Mouse (Mus musculus): ENCODE measurements around the gene Celf2. TPM values are rescaled to one million over a fixed set of nuclear protein-coding genes. Genes with fewer than 3 reads are reported as not detected.
"Not testable (repeated sequence)": the region's sequence is repeated elsewhere in the genome, so short reads cannot be mapped to it uniquely, and the experiment has no call there.

The Celf2 gene
- total RNA-seq (2021), result 100 to 1,000 TPM; 489 to 533 TPM
- long read RNA-seq, experiment 1, full-length matches to known transcripts, result 3 of 84 reads
- long read RNA-seq, experiment 1, partial matches to known transcripts, result 30 of 84 reads
- long read RNA-seq, experiment 1, other reads (novel, unspliced or antisense), result 51 of 84 reads
- long read RNA-seq, experiment 2, full-length matches to known transcripts, result 7 of 123 reads
- long read RNA-seq, experiment 2, partial matches to known transcripts, result 21 of 123 reads
- long read RNA-seq, experiment 2, other reads (novel, unspliced or antisense), result 95 of 123 reads

- not testable (repeated sequence) for DNase-seq (ENCODE audit: low spot score in 2 of 2)
Measured at GRCm38 (mm10) chr2:7509463-7509862, at the start of gene Celf2. Gene Celf2, minus strand, starts transcription at chr2:7509563.

- no peak for DNase-seq (ENCODE audit: low spot score in 2 of 2)
Measured at GRCm38 (mm10) chr2:7555144-7555892, 46.0 kb upstream of the Celf2 start.

DNA sequence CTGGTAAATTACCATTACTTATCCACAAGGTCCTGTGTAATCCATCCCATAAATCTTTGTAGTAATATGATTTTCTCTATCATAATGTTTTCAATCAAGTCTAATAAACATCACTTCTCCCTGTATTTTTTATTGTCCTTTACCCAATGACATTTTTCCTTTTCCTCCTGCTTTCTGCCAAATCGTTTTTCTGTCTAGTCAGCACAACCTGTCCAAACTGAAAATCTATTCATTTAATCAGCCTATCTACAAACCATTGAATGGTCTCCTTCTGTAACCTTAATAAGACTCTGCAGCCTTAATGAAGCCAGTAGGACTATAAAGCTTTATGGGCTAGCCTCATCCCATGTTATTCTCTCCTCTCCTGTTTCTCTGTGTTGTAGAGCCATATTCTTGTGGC is 45.2 kb upstream of the Celf2 start:
- no peak for DNase-seq (ENCODE audit: low spot score in 2 of 2)

DNA sequence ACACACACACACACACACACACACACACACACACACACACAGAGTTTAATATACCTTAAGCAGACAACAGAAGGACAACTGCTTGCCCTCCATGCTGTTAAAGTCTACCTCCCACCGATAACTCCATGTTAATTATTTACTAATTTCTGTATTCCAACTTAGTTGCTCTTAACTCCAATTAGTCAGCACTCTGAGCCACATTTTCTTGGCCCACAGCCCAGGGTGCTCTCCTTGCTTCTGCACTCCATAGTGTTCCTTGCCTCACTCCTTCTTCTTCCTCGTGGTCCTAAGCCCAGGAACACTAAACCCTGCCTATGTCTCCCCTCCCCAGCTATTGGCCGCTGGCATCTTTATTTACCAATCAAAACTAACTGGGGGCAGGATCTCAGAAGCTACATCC is 43.5 kb upstream of the Celf2 start:
- DNase-seq (ENCODE audit: low spot score in 2 of 2), result no peak

GRCm38 (mm10) chr2:7548886-7549285 is 39.5 kb upstream of the Celf2 start:
- no peak for DNase-seq (ENCODE audit: low spot score in 2 of 2)

- DNase-seq (ENCODE audit: low spot score in 2 of 2), result no peak
Measured at GRCm38 (mm10) chr2:7534615-7535204, 25.3 kb upstream of the Celf2 start.

DNA sequence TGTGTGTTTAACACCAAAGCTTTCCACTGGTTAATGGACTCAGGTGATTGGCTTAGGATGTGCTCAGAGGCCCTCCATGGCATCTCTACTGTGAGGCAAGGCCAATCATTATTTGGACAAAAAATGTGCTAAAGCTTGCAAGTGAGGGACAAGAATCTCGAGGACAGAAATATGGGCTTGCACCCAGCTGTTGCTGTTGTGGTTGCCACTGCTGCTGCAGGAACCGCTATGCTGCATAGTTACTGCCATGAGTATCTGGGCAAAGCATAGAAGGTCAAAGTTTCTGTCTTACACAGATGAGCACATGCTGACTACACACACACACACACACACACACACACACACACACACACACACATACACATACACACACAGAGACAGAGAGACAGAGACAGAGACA is 24.8 kb upstream of the Celf2 start:
- DNase-seq (ENCODE audit: low spot score in 2 of 2), result no peak

DNA sequence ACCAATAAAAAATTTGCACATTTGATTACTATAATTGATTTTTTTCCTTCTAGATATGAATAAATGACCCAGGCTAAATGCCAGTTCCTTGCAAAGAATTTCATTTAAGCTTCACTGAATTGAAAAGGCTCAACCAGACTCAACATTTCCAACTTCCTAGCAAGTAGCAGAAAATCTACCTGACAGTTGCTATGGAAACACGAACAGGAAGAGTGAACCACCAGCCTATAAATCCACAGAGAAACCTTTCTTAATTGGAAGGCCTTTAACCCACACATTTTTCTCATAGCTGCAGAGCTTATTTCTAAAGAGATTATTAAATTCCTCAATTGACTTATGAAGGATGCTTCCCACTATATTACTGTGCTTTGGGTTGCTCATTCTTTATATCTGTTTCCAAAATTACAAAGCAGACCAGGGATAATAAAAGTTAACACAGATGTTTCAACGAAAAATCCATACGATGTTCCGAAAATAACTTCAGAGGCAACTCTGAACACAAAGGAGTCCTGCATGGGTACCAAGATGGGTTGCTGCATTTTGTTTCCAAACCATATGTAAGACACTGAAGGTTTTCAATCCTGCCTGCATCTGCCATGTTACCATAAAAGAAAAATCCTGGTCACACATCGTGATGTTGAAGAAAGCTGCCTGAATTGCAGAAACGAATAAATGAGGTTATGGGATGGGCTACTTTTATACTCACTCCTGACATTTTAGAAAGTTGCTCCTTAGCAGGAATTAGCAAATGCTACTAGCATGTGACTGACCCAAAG is 22.0 kb upstream of the Celf2 start:
- DNase-seq (ENCODE audit: low spot score in 2 of 2), result no peak

GRCm38 (mm10) chr2:7530461-7531184 is 21.3 kb upstream of the Celf2 start:
- no peak for DNase-seq (ENCODE audit: low spot score in 2 of 2)

DNA sequence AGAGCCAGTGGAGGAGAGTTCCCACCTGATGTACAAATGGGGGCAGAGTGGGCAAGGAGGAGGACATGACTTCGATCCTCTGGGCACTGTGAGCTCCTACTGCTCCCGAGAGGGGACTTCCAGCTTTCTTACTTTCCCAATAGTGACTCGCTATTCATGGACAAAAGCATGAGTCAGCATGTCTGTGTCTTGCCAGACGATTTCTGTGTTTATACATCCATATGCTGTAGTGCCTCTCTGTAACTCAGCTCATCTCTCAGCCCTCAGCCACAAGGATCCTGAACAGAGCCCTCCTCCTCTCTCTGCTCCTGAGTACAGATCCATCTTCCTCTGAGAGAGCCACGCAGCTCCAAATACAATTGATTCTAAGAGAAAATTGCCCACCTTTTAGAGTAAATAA is 20.3 kb upstream of the Celf2 start:
- DNase-seq (ENCODE audit: low spot score in 2 of 2), result no peak

DNA sequence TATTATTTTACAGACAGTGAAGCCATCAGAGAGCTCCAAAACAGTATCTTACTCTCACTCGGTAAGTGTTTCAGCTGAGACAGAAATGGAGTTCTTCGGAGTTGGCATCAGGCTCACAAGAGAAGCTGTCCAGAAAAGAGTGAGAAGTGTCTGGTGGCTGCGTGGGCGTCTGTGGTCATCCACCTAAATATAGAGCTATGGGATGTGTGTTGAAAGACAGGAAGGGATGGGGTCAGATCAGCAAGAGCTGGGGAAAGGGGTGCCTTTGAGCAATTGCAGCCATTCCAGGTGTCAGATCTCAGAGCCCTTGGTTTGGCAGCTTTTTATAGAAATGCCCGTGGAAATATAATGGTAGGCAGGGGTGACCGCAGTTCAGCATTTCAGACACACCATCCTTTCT is 17.3 kb upstream of the Celf2 start:
- no peak for DNase-seq (ENCODE audit: low spot score in 2 of 2)

- no peak for DNase-seq (ENCODE audit: low spot score in 2 of 2)
Measured at GRCm38 (mm10) chr2:7519473-7519872, 10.1 kb upstream of the Celf2 start.

GRCm38 (mm10) chr2:7493420-7493819 is 15.9 kb downstream of the Celf2 start:
- DNase-seq (ENCODE audit: low spot score in 2 of 2), result no peak

DNA sequence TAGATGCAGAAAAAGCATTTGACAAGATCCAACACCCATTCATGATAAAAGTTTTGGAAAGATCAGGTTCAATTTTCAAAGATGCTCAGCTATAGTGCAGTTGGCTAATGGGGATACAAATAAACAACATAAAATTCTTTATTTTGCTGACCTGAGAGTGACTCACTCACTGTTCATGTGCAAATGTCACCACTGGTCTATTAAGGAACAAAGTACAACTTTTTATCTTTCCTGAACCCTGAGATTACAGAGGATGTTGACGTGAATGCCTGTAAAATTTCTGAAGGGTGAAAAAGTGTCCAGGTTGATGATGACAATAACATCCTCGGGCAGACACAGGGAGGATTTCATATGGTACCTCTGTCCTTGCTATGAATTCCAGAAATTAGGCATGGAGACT is 24.4 kb downstream of the Celf2 start:
- no peak for DNase-seq (ENCODE audit: low spot score in 2 of 2)

DNA sequence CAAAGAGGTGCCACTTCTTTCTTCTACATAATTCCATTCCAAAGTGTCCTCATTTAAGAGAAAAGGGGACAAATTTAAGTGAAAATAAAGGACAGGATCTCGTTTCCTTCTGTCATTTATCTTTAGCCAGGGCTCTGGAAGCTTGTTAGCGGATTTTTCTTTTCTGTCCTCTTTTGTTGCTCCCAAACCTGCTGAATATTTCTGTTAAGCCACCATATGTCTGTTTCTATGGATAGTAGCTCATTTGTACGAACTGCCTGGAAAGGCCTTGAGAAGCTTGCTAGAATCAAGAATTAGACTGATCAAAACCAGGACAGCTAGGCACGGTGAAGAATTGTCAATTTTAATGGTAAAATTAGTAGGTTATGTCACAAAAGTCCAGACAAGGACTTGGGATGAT is 27.3 kb downstream of the Celf2 start:
- DNase-seq (ENCODE audit: low spot score in 2 of 2), result no peak

DNA sequence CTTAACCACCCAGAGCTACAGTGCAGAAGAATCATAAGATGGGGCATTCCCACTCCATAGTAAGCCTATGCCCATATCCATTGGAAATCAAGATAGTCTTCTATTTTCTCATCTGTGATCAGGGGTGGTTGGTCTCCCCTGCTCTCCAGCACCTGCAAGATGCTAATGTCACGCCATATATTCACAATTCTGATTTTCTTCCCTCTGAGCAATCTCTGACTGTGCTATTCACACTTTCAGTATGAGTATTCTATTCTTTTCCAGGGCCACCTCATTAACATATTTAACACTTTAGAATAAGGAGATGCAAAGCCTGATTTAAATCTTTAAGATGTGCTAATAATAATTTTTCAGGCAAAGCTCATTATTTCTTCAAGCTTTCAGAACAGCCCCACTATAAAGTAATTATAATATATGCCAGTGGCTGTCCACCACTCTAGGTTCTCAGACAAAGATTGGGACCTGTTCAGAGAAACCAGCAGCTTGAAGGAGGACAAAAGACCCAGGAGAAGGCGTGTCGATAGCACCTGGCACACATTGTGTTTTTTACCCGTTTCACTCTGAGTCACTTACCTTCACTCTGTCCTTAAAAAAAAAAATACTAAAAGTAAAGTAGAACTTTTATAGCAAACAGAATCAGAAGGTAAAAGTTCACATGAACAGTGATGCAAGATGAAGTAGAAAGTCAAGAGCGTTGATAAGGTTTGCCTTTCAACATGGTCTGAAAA is 48.9 kb downstream of the Celf2 start:
- DNase-seq (ENCODE audit: low spot score in 2 of 2), result no peak

GRCm38 (mm10) chr2:7438721-7439282 is 70.6 kb downstream of the Celf2 start:
- DNase-seq (ENCODE audit: low spot score in 2 of 2), result peak; percentile 50 to 63

GRCm38 (mm10) chr2:7426481-7426880 is 82.9 kb downstream of the Celf2 start:
- peak in 1 of 2 experiments; percentile 61 for DNase-seq (ENCODE audit: low spot score in 2 of 2)

GRCm38 (mm10) chr2:7400530-7400929 is 108.8 kb downstream of the Celf2 start:
- DNase-seq (ENCODE audit: low spot score in 2 of 2), result no peak

DNA sequence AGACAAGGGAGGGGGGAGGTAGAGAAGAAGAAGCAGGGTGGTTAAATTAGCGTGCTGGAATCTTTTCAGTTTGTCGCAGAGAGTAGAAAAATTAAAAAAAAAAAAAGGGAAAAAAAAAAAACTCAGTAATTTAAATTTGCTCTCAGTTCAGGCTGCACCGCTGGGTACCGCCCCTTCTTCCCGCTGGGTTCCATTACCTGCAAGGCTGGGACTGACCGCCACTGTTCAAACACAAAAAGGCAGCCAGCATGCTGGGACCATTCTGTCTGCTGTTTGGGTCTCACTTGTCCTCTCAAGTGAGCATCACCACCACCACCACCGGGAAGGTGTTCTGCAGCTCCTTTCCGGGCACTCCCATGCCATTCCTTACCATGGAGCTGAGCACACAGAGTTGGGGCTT is 113.4 kb downstream of the Celf2 start:
- DNase-seq (ENCODE audit: low spot score in 2 of 2), result no peak

Measured in layer of hippocampus, postnatal 14 days (tissue).